30 mouse cellular contexts compared by ENCODE assay signal in genomic region chr2:43737546-43737945, GRCm38 (mm10). TPM values are rescaled to one million over a fixed set of nuclear protein-coding genes. Genes with fewer than 3 reads are reported as not detected.
DNase-seq lines count a peak whose midpoint lies in the region; ATAC-seq lines count a peak whose summit lies in the region.
"Had no signal": no experiment of that assay in that cellular context is flagged by ENCODE, and none has a peak within 500 bp of the region (broad histone marks: within the 10 kb centered on the region; RNA-seq: fewer than 3 reads in every experiment).

No protein-coding gene starts in this region.

- DNase-seq in liver, embryonic 11.5 days (ENCODE audit: low spot score) = no peak
- DNase-seq in CD4-positive helper T cell, adult 2 months (ENCODE audit: low read depth, low spot score) = peak; percentile 86
- peak; percentile 46 for DNase-seq in R1 (ENCODE audit: low read depth, low spot score)
- no peak for DNase-seq in kidney, postnatal 10 days
- DNase-seq in gastrocnemius, postnatal 14 days = no peak
- DNase-seq in cerebellum, postnatal 4 days (ENCODE audit: low spot score in 2 of 2) = no peak
- DNase-seq: adrenal gland, adult 2 months; adrenal gland, postnatal 36 days; cerebellum, adult 2 months; cerebellum, postnatal 14 days; gastrocnemius, postnatal 36 days; heart, postnatal 36 days; kidney, adult 9 months; kidney, postnatal 25 days; lung, embryonic 14.5 days; lung, postnatal 14 days; right cerebral cortex, postnatal 4 days had no signal

- H3K27ac ChIP-seq in liver, embryonic 11.5 days (ENCODE audit: low read depth, low read length) = no peak overlapping the region
- no peak overlapping the region for H3K27ac ChIP-seq in liver, embryonic 12.5 days
- H3K27ac ChIP-seq: heart, embryonic 15.5 days; hindbrain, embryonic 12.5 days; hindbrain, postnatal 0 days; limb, embryonic 13.5 days; liver, embryonic 14.5 days; midbrain, embryonic 12.5 days; neural tube, embryonic 13.5 days had no signal

- intact Hi-C loops in gastrocnemius, postnatal 14 days (cut with DNase I; ENCODE audit: low total_unique reads) = no loop called here

- H3K4me2 ChIP-seq in liver, embryonic 11.5 days = no peak overlapping the region
- H3K4me2 ChIP-seq in liver, embryonic 12.5 days = no peak overlapping the region
- H3K4me2 ChIP-seq: heart, embryonic 15.5 days; hindbrain, embryonic 12.5 days; limb, embryonic 13.5 days; lung, embryonic 14.5 days; midbrain, embryonic 12.5 days; neural tube, embryonic 13.5 days had no signal

- H3K4me1 ChIP-seq in liver, embryonic 11.5 days (replicated peaks; ENCODE audit: control insufficient read depth, insufficient read depth, low read length) = peaks cover 5% of the 10 kb centered on the region
- peaks cover 17% of the 10 kb centered on the region for H3K4me1 ChIP-seq in liver, embryonic 12.5 days
- H3K4me1 ChIP-seq: heart, embryonic 15.5 days; hindbrain, embryonic 12.5 days; limb, embryonic 13.5 days; midbrain, embryonic 12.5 days; neural tube, embryonic 13.5 days had no signal

- H3K27me3 ChIP-seq in liver, embryonic 11.5 days (replicated peaks; ENCODE audit: control insufficient read depth, insufficient read depth, low read length) = no peaks in the 10 kb centered on the region
- H3K27me3 ChIP-seq in liver, embryonic 12.5 days (replicated peaks) = no peaks in the 10 kb centered on the region
- H3K27me3 ChIP-seq: heart, embryonic 15.5 days; hindbrain, embryonic 12.5 days; limb, embryonic 13.5 days; midbrain, embryonic 12.5 days; neural tube, embryonic 13.5 days had no signal

- no peaks in the 10 kb centered on the region for H3K36me3 ChIP-seq in liver, embryonic 11.5 days (ENCODE audit: control insufficient read depth, insufficient read depth, low read length)
- H3K36me3 ChIP-seq in liver, embryonic 12.5 days = no peaks in the 10 kb centered on the region
- H3K36me3 ChIP-seq: heart, embryonic 15.5 days; hindbrain, embryonic 12.5 days; limb, embryonic 13.5 days; midbrain, embryonic 12.5 days; neural tube, embryonic 13.5 days had no signal

- H3K9me3 ChIP-seq in liver, embryonic 11.5 days (ENCODE audit: control insufficient read depth, low read length) = no peaks in the 10 kb centered on the region
- no peaks in the 10 kb centered on the region for H3K9me3 ChIP-seq in liver, embryonic 12.5 days (replicated peaks)
- H3K9me3 ChIP-seq: heart, embryonic 15.5 days; hindbrain, embryonic 12.5 days; limb, embryonic 13.5 days; midbrain, embryonic 12.5 days; neural tube, embryonic 13.5 days had no signal

- 0 out of 2 replicates have a peak, but pooled peaks have one; percentile 39 for ATAC-seq in liver, embryonic 11.5 days (replicated peaks; ENCODE audit: low FRiP score)
- ATAC-seq in liver, embryonic 12.5 days = no peak
- peak; percentile 38 for ATAC-seq in granulocyte monocyte progenitor cell, adult 5-6 weeks (replicated peaks; ENCODE audit: poor library complexity, severe bottlenecking)
- ATAC-seq: forebrain, embryonic 14.5 days; hindbrain, postnatal 0 days; intestine, postnatal 0 days had no signal

- no peak overlapping the region for H3K9ac ChIP-seq in liver, embryonic 11.5 days (ENCODE audit: low read depth, low read length)
- no peak overlapping the region for H3K9ac ChIP-seq in liver, embryonic 12.5 days
- H3K9ac ChIP-seq: heart, embryonic 15.5 days; hindbrain, embryonic 12.5 days; limb, embryonic 13.5 days; liver, embryonic 14.5 days; lung, embryonic 14.5 days; midbrain, embryonic 12.5 days; neural tube, embryonic 13.5 days had no signal

- 79% methylated on average over 7 of the region's 7 CpGs for WGBS in liver, embryonic 11.5 days
- WGBS in liver, embryonic 12.5 days (ENCODE audit: insufficient replicate concordance) = 65% methylated on average over 7 of the region's 7 CpGs

- no peak overlapping the region for H3K4me3 ChIP-seq in liver, embryonic 11.5 days (ENCODE audit: low read depth, low read length)
- H3K4me3 ChIP-seq in liver, embryonic 12.5 days = no peak overlapping the region
- H3K4me3 ChIP-seq: heart, embryonic 15.5 days; hindbrain, embryonic 12.5 days; limb, embryonic 13.5 days; midbrain, embryonic 12.5 days; myocyte; neural tube, embryonic 13.5 days had no signal

RNA-seq across cellular contexts. Expression of gene Arhgap15, which starts 11.1 kb away (rescaled TPM):
- polyA plus RNA-seq in liver, embryonic 11.5 days (2014; fragmentation: Nextera tagmentation; extraction: Ambion mirVana) = 6.4 and 7.4 TPM in 2 replicates
- 5.7 and 5.8 TPM in 2 replicates for polyA plus RNA-seq in liver, embryonic 12.5 days (2016; fragmentation: Nextera tagmentation; extraction: Ambion mirVana)
- 99.5 and 105 TPM in 2 replicates for total RNA-seq in granulocyte monocyte progenitor cell, adult 5-6 weeks (2014; fragmentation: Nextera tagmentation)
- total RNA-seq in granulocyte monocyte progenitor cell, adult 5-6 weeks (2017) = 146 and 174 TPM in 2 replicates
- under 1 TPM; 0.53 to 0.66 TPM for total RNA-seq in gastrocnemius, postnatal 14 days (2021)
- total RNA-seq: ES-E14 had no signal
- polyA plus RNA-seq: myocyte had no signal

Comparison
In these comparisons a context has a peak if more than half of its experiments do, and no peak if none do; other contexts are left out.
1. DNase-seq: peak in CD4-positive helper T cell, adult 2 months (single experiment) and R1 (single experiment); none in liver, embryonic 11.5 days (single experiment), kidney, postnatal 10 days (single experiment), gastrocnemius, postnatal 14 days (single experiment) and cerebellum, postnatal 4 days (0 of 2).
2. RNA of gene Arhgap15, which starts 11.1 kb away (total RNA-seq): 99.5 to 174 TPM in granulocyte monocyte progenitor cell, adult 5-6 weeks; 0.53 to 0.66 TPM in gastrocnemius, postnatal 14 days; every median in the first group is over 10 times any median in the second.